Mouse (Mus musculus) lung, adult 2 months (tissue): Measurements from ENCODE around the gene Yipf7. TPM values are rescaled to one million over a fixed set of nuclear protein-coding genes. Genes with fewer than 3 reads are reported as not detected.

Experiments
- DNase-seq: peaks from one replicate; pipeline ENCODE4 v3.0.0; 2022
- H3K4me1 ChIP-seq: fragments of 200-500 bp; 2 replicates; pipeline ENCODE4 v1.6.1; 2011; ENCODE audit warnings: low read length; ENCODE audit not compliant: control insufficient read depth, insufficient read depth
- H3K4me3 ChIP-seq: fragments of 200-500 bp; replicated peaks from 2 replicates; pipeline ENCODE3; 2011; ENCODE audit warnings: low read depth, mild to moderate bottlenecking, control low read depth, low read length; ENCODE audit errors: extremely low read depth
- CTCF ChIP-seq: fragments of 200-500 bp; IDR thresholded peaks from 2 replicates; pipeline ENCODE4 v1.5.1; 2011; ENCODE audit warnings: mild to moderate bottlenecking, low read length, control low read depth; ENCODE audit not compliant: insufficient read depth
- POLR2A ChIP-seq: fragments of 200-500 bp; IDR thresholded peaks from 2 replicates; pipeline ENCODE4 v1.6.1; 2011; ENCODE audit warnings: low read depth, mild to moderate bottlenecking, control low read depth, low read length, borderline replicate concordance; ENCODE audit errors: extremely low read depth
- WGBS: fragments of 180-500 bp; shearing (Covaris S2); methylation state at CpG from one replicate; pipeline ENCODE4 v1.1.7; 2018; 5-methylcytosine and 5-hydroxymethylcytosine counted together
- polyA plus RNA-seq: library from polyadenylated mRNA; depleted of rRNA; stranded (reverse); fragments of >200 nt; gene quantifications from 2 replicates; pipeline ENCODE4 v1.2.3, GENCODE M21; 2012; rRNA removed

The Yipf7 gene
- polyA plus RNA-seq, 1 experiment, result 4.3 TPM

DNA sequence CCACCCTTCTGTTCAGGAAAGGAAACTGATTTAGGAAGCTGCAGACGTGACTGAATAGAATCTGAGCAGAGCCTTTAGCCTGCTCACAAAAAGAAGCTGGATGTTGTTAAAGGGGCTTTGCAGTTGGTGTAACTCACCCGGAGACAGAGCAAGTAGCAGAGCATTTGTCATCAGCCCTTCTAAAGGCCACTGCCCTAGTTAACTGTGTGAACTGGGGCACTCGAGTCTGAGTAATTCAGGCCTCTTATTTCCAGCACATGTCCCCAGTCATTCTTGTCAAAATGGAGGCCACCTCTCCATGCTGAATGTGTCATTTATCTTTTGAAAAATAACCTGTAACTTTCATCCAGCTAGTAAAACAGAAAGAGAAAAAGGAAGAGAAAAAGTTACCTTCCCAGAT lies 30.8 kb downstream of the Yipf7 start:
- DNase-seq, result no peak
- no peak for TF ChIP-seq CTCF
- TF ChIP-seq POLR2A, result no peak
- 40% methylated on average over 3 of the region's 3 CpGs for WGBS
- Histone ChIP-seq H3K4me3 (no peak overlapping the region), H3K4me1 (no peaks in the 10 kb centered on the region)

DNA sequence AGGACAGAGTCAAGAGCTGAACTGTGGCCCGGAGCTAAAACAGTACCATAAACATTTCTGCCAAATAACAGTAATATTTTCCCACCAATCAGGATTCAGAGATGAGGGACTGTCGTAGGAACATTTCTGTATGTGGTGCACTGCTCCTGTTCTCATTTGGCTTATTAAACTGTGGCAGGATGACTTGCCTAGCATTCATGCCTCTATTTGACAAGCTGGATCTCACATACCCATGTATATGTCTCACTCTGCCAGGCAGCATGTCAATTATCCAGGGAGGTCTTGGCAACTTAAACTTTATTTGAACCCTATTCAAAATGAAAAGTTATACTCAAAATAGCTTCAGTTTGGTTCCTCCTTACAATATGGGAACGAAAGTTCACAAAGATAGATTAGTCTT lies 35.4 kb downstream of the Yipf7 start:
- 71% methylated on average over 3 of the region's 3 CpGs for WGBS
- DNase-seq, result no peak
- TF ChIP-seq POLR2A (no peak), CTCF (no peak)

DNA sequence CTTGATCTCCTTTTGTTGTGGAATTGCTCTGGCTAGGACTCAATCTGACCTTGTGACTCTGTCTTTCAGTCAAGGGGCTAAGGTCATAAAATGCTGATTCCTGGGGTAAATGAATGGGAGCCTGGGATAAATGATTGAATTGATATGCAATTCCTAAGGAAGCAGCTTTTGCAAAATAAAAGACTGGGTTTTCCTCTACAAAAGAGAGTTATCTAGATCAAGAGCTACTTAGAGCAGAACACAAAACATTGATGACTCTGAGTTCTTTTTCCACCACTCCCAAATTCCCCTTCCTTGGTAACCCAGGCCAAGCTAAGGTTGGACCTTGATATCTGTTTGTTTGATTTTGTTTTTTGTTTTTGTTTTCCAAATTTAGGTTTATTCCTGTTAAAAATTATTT lies 53.4 kb downstream of the Yipf7 start:
- Histone ChIP-seq H3K4me3 (no peak overlapping the region), H3K4me1 (no peaks in the 10 kb centered on the region)
- DNase-seq, result no peak
- no peak for TF ChIP-seq POLR2A
- no peak for TF ChIP-seq CTCF

More for the DNA sequence above, 35.4 kb downstream of the Yipf7 start:
- Histone ChIP-seq H3K4me1 (no peaks in the 10 kb centered on the region), H3K4me3 (no peak overlapping the region)

DNA sequence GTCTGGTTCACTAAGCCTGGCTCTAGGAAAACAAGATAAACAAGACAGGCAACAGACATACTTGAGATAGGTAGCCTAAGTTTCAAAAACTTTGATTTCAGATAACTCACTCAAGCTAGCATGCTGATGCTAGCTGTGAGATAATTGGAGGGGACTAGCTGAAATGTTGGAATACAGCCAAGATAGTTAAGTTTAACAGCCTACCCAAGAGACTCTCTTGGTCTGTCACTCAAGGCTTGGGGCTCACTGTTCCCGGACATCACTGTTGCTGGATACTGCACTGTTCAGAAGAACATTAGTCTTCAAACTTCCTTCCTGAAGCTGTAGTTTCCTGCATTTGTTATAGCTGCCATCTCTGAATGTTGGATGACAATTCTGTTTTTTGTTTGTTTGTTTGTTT lies 74.9 kb downstream of the Yipf7 start:
- TF ChIP-seq CTCF (no peak), POLR2A (no peak)
- 51% methylated on average over 1 of the region's 1 CpGs for WGBS
- H3K4me3 ChIP-seq, result no peak overlapping the region
- no peaks in the 10 kb centered on the region for H3K4me1 ChIP-seq
- DNase-seq, result no peak

Other genes starting within 250 kb of the Yipf7 start
- gene Kctd8, start 201.0 kb downstream of the Yipf7 start, polyA plus RNA-seq, result 3.2 and 4.2 TPM in 2 replicates
- 4.8 and 5.4 TPM in 2 replicates for gene Guf1, start 14.3 kb upstream of the Yipf7 start, polyA plus RNA-seq
- gene Gnpda2, start 49.7 kb upstream of the Yipf7 start, polyA plus RNA-seq, result 16.0 and 17.2 TPM in 2 replicates